Mouse (Mus musculus): ENCODE measurements at regions not wholly inside any gene's neighbourhood (a gene's known extent, or its start where the extent isn't known, plus 50 kb on each side); places are given as distances from the start of the nearest gene placed in this dataset.

DNA sequence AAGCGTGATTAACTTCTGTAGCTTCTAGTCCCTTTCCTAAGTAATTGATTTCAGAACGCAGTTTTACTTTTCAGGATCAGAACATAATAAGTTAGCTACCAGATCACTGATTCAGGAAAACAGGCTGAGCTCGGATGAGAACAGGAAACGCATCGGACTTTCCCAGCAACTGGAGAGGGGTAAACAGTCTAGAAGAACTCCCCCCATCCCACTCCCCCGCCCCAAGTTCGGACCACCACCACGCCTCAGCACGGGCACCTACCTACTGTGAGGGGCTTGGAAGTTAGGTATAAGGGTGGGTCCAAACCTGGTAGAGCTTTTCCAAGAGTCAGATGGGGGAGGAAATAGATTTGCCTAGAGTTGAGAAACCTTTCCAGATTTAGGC is 76.1 kb downstream of the Kcnrg start:
- H3K4me3 ChIP-seq (ENCODE audit: low read depth, low read length): peak overlapping the region; percentile 96
- peaks cover 4% of the 10 kb centered on the region for H3K4me1 ChIP-seq (ENCODE audit: insufficient read depth)
- peak overlapping the region; percentile 82; the same call in 1 of the 2 replicates for H3K9ac ChIP-seq
- no peaks in the 10 kb centered on the region for H3K36me3 ChIP-seq (ENCODE audit: insufficient read depth)
- H3K27ac ChIP-seq (ENCODE audit: low read depth, low read length): peak overlapping the region; percentile 98
- ATAC-seq (no peak), DNase-seq (no peak)
- WGBS: 17% methylated on average over 9 of the region's 9 CpGs
- no peaks in the 10 kb centered on the region; the same call in 1 of the 2 replicates for H3K27me3 ChIP-seq (ENCODE audit: insufficient read depth, low read length)
- no peaks in the 10 kb centered on the region for H3K9me3 ChIP-seq (ENCODE audit: low read length)
- H3K4me2 ChIP-seq (ENCODE audit: low read depth): peak overlapping the region; percentile 93
- no peak for TF ChIP-seq CTCF (IDR thresholded peaks at IDR 0.05; ENCODE audit: low read depth)

DNA sequence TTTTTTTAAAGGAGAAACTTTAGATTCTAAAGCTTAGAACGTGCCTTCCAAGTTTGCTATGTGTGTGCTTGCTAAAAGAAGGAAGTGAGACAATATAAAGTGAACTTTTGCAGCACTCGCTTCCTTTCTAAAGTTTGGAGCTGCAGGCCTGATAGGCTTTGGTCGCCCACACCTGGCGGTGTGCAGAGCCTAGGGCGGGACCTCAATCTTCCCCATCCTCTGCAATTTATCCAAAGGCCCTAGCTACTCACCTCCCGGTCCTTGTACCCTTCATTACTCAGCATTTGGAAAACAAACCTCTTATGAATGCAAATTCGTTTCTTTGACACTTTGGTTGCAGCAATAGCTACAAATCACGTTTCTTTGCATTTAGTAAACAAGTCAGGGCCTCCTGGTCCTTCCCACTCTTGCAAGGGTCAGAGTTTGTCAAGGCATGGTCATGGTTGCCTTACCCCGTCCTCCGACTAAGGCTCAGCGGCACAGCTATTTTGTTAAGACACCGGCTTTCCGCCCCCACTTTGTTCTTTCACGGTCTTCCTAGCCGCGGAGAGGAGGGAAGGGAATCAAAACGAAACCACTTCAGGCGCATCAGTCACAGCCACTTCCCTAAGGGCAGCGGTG is 76.6 kb downstream of the Kcnrg start:
- Histone ChIP-seq H3K9me3 (ENCODE audit: low read length) (no peaks in the 10 kb centered on the region), H3K4me3 (ENCODE audit: low read depth, low read length) (no peak overlapping the region), H3K27me3 (ENCODE audit: insufficient read depth, low read length) (no peaks in the 10 kb centered on the region; the same call in 1 of the 2 replicates), H3K4me1 (ENCODE audit: insufficient read depth) (peaks cover 4% of the 10 kb centered on the region), H3K36me3 (ENCODE audit: insufficient read depth) (no peaks in the 10 kb centered on the region), H3K4me2 (ENCODE audit: low read depth) (peak overlapping the region; percentile 22), H3K9ac (0 out of 2 replicates have a peak overlapping the region, but pooled peaks have one; percentile 82), H3K27ac (ENCODE audit: low read depth, low read length) (no peak overlapping the region)
- DNase-seq: peak; percentile 30
- 39% methylated on average over 19 of the region's 19 CpGs for WGBS
- no peak for ATAC-seq
- TF ChIP-seq CTCF (IDR thresholded peaks at IDR 0.05; ENCODE audit: low read depth): no peak

DNA sequence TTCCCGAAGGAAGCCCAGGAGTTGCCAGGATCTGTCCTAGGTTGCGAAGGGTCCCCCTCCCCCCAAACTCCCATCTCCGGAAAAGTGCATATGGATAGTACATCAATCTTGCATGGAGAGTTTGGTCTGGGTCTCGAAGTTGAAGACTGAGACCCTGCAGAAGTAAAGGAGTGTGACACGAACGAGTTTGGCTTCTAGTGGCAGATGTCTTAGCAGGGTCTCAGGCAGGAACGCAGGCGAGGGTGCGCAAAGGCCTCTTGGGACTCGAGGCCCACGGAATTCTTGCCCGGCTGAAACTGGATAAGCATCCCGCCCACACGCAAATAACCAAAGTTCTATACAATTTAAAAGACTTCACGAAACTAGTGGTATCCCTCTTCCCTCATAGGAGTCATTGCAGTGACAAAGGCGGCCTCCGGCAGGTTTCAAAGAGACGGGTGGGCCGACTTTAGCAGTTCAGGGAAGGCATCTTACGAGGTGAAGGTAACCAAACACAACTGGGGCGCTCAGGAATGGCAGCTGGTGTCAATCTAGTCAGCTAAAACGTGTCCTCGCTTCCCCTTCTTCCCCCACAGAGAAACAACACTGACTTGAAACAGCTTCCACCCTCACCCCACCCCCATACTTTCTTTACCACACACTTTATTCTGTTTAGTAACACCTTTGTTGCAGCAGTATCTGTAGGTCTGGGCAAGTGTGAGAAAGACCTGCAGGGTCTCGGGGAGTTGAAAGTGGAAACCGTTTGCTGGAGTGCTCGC is 77.4 kb downstream of the Kcnrg start:
- no peaks in the 10 kb centered on the region for H3K9me3 ChIP-seq (ENCODE audit: low read length)
- peaks cover 4% of the 10 kb centered on the region for H3K4me1 ChIP-seq (ENCODE audit: insufficient read depth)
- peak overlapping the region; percentile 22 for H3K4me2 ChIP-seq (ENCODE audit: low read depth)
- DNase-seq (no peak), ATAC-seq (no peak)
- no peaks in the 10 kb centered on the region; the same call in 1 of the 2 replicates for H3K27me3 ChIP-seq (ENCODE audit: insufficient read depth, low read length)
- WGBS: 51% methylated on average over 26 of the region's 26 CpGs
- TF ChIP-seq CTCF (IDR thresholded peaks at IDR 0.05; ENCODE audit: low read depth): no peak
- H3K4me3 ChIP-seq (ENCODE audit: low read depth, low read length): no peak overlapping the region
- no peaks in the 10 kb centered on the region for H3K36me3 ChIP-seq (ENCODE audit: insufficient read depth)
- H3K27ac ChIP-seq (ENCODE audit: low read depth, low read length): no peak overlapping the region
- no peak overlapping the region for H3K9ac ChIP-seq

- Histone ChIP-seq H3K36me3 (ENCODE audit: insufficient read depth) (no peaks in the 10 kb centered on the region), H3K4me1 (ENCODE audit: insufficient read depth) (peaks cover 3% of the 10 kb centered on the region), H3K4me2 (ENCODE audit: low read depth) (no peak overlapping the region), H3K27ac (ENCODE audit: low read depth, low read length) (no peak overlapping the region), H3K4me3 (ENCODE audit: low read depth, low read length) (no peak overlapping the region), H3K9me3 (ENCODE audit: low read length) (no peaks in the 10 kb centered on the region), H3K9ac (no peak overlapping the region), H3K27me3 (ENCODE audit: insufficient read depth, low read length) (peaks cover 4% of the 10 kb centered on the region)
- no peak for ATAC-seq
- no peak for DNase-seq
- TF ChIP-seq CTCF (IDR thresholded peaks at IDR 0.05; ENCODE audit: low read depth): no peak
- WGBS: 67% methylated on average over 12 of the region's 12 CpGs
Measured at GRCm38 (mm10) chr14:61685231-61685800, 78.1 kb downstream of the Kcnrg start.

DNA sequence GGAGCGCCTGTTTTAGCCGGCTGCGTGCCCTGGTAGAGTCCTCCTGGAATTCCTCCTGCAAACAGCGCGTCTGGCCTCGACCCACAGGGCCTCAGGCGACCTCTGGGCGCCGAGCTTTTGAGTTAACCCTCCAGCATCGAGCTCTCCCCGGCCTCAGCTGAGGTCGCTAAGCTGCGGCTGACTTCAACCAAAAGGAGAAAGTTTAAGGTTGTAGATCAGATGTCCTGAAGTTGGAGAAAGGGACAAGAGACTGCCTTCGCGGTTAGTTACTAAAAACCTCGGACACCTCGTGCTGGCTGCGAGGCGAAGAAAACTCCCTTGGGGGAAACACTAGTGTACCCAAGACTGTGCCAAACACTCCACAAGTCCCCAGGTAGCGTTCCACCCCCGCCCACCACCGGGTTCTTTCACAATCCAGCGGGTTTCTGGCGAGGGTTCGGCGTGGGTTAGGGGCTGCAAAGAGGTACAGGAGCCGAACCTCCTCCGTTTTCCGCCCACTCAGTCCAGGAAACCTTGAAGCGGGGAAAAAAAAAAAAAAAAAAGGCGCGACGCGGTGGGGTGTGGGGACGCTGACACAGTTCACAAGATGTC is 78.9 kb downstream of the Kcnrg start:
- H3K9ac ChIP-seq: no peak overlapping the region
- no peak for TF ChIP-seq CTCF (IDR thresholded peaks at IDR 0.05; ENCODE audit: low read depth)
- H3K4me2 ChIP-seq (ENCODE audit: low read depth): peak overlapping the region; percentile 50
- no peaks in the 10 kb centered on the region for H3K9me3 ChIP-seq (ENCODE audit: low read length)
- H3K4me3 ChIP-seq (ENCODE audit: low read depth, low read length): peak overlapping the region; percentile 3; the same call in 1 of the 2 replicates
- ATAC-seq: no peak
- no peaks in the 10 kb centered on the region for H3K4me1 ChIP-seq (ENCODE audit: insufficient read depth)
- no peak overlapping the region for H3K27ac ChIP-seq (ENCODE audit: low read depth, low read length)
- DNase-seq: no peak
- H3K27me3 ChIP-seq (ENCODE audit: insufficient read depth, low read length): peaks cover 4% of the 10 kb centered on the region
- WGBS: 22% methylated on average over 35 of the region's 35 CpGs
- H3K36me3 ChIP-seq (ENCODE audit: insufficient read depth): no peaks in the 10 kb centered on the region

DNA sequence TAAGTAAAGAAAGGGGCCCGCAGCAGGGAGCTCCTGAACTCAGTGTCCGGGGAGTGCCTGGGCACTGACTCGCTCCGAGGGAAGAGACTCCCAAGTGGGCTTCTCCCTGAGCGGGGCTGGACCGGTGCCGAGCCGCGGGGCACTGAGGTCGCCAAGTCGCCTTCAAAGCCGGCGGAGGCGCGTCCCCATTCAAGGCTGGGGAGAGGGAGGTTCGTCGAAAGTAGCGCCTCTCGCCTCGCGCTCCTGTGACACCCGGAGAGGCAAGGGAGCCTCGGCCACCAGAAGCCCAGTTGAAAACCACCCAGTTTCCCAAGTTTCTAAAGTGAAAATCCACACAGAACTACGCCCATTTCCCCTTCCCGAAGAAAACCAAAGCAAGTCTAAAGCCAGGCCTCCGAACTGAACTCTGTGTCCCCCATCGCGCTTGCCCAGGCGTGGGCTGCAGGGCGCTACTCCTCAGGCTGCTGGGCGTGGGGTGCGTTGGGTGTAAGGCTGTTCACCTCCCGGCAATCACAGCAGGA is 79.6 kb downstream of the Kcnrg start:
- H3K4me1 ChIP-seq (ENCODE audit: insufficient read depth): no peaks in the 10 kb centered on the region
- no peak for ATAC-seq
- no peak overlapping the region for H3K27ac ChIP-seq (ENCODE audit: low read depth, low read length)
- peak; percentile 42 for DNase-seq
- peaks cover 4% of the 10 kb centered on the region for H3K27me3 ChIP-seq (ENCODE audit: insufficient read depth, low read length)
- no peak overlapping the region for H3K9ac ChIP-seq
- H3K36me3 ChIP-seq (ENCODE audit: insufficient read depth): no peaks in the 10 kb centered on the region
- H3K4me3 ChIP-seq (ENCODE audit: low read depth, low read length): peak overlapping the region; percentile 3; the same call in 1 of the 2 replicates
- no peak for TF ChIP-seq CTCF (IDR thresholded peaks at IDR 0.05; ENCODE audit: low read depth)
- peak overlapping the region; percentile 50 for H3K4me2 ChIP-seq (ENCODE audit: low read depth)
- no peaks in the 10 kb centered on the region for H3K9me3 ChIP-seq (ENCODE audit: low read length)
- 2% methylated on average over 33 of the region's 33 CpGs for WGBS

Data from forebrain, postnatal 0 days (tissue).